Mouse (Mus musculus) kidney, adult 2 months (tissue): ENCODE measurements around the gene Tcam1. TPM values are rescaled to one million over a fixed set of nuclear protein-coding genes. Genes with fewer than 3 reads are reported as not detected.

ENCODE experiments used
- DNase-seq: peaks from one replicate; pipeline ENCODE4 v3.0.0; 2021
- H3K27ac ChIP-seq: fragments of 200-500 bp; 2 replicates; pipeline ENCODE4 v1.5.1; 2012; ENCODE audit warnings: low read depth, low read length, control low read depth, inconsistent platforms; ENCODE audit not compliant: insufficient read depth
- H3K27me3 ChIP-seq: fragments of 200-500 bp; replicated peaks from 2 replicates; pipeline ENCODE4 v1.6.1; 2012; ENCODE audit warnings: mild to moderate bottlenecking, moderate library complexity, low read length, inconsistent platforms; ENCODE audit not compliant: control insufficient read depth, insufficient read depth
- H3K36me3 ChIP-seq: fragments of 200-500 bp; 2 replicates; pipeline ENCODE4 v1.6.1; 2012; ENCODE audit warnings: mild to moderate bottlenecking, moderate library complexity, low read length, inconsistent platforms; ENCODE audit not compliant: control insufficient read depth, insufficient read depth
- H3K4me1 ChIP-seq: fragments of 200-500 bp; 2 replicates; pipeline ENCODE4 v1.6.1; 2011; ENCODE audit warnings: low read length; ENCODE audit not compliant: control insufficient read depth, insufficient read depth
- H3K4me3 ChIP-seq: fragments of 200-500 bp; 2 replicates; pipeline ENCODE4 v1.5.1; 2011; ENCODE audit warnings: mild to moderate bottlenecking, low read depth, low read length, control low read depth; ENCODE audit not compliant: insufficient read depth
- CTCF ChIP-seq: fragments of 200-500 bp; conservative IDR thresholded peaks from 2 replicates; pipeline ENCODE4 v1.5.1; 2011; ENCODE audit warnings: low read depth, mild to moderate bottlenecking, control low read depth, low read length, moderate library complexity, mixed read lengths; ENCODE audit not compliant: insufficient read depth, insufficient read length
- POLR2A ChIP-seq: fragments of 200-500 bp; IDR thresholded peaks from one replicate; pipeline ENCODE4 v1.6.1; 2011; ENCODE audit warnings: low read depth, low read length, control low read depth
- WGBS: fragments of 180-500 bp; shearing (Covaris S2); methylation state at CpG from one replicate; pipeline ENCODE4 v1.1.7; 2018; 5-methylcytosine and 5-hydroxymethylcytosine counted together
- polyA plus RNA-seq: library from polyadenylated mRNA; depleted of rRNA; stranded (reverse); fragments of >200 nt; gene quantifications from 2 replicates; pipeline ENCODE4 v1.2.3, GENCODE M21; 2012

Tcam1 gene
- polyA plus RNA-seq, 1 experiment: 0.02 TPM

- WGBS: 83% methylated on average over 7 of the region's 7 CpGs
- Histone ChIP-seq H3K27me3 (no peaks in the 10 kb centered on the region), H3K36me3 (no peaks in the 10 kb centered on the region), H3K27ac (no peak overlapping the region), H3K4me1 (0 out of 2 replicates have a peak, but pooled peaks cover 3% of the 10 kb centered on the region), H3K4me3 (no peak overlapping the region)
- TF ChIP-seq CTCF (no peak), POLR2A (no peak)
- no peak for DNase-seq
Measured at GRCm38 (mm10) chr11:106317801-106318200, 41.3 kb downstream of the Tcam1 start.

DNA sequence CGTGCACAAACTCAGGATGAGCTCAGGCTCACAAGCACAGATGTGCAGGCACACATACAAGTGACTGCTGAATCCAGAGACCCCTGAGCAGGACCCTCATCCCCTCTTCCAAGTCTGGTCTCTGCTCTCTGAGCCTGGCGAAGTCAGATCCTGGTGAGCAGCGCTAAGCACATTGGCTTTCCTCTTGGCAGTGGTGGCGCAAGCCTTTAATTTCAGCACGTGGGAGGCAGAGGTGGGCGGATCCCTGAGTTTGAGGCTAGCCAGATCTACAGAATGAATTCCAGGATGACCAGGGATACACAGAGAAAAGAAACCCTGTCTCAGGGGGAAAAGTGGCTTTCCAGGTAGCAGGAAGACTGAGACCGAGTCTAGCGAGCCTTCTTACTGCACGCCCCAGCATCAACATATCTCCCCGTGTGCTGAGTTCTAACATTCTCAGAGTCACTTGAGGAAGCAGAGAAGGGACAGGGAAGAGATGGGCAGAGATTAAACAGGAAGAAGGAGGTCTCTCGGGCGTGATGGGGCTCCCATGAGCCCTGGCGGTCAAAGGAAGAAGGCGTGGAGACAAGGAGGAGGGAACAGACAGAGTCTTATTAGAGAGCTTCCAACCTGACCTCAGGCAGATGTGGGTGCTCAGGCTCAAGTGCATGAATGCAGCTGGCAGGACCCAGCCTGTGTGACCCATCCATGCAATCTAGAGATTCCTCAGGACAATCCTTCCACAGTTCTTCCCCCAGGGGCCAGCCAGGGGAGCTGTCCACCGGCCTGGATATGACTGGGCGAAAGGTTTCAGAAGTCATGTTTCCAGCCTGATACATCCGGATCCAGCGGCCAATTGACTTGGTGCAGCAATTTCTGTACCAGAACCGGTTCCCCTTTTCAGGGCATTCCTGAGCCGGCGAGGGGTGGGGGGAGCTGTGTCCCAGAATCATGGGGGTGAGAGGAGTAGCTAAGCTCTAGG is 42.2 kb downstream of the Tcam1 start:
- no peak overlapping the region for H3K4me3 ChIP-seq
- peak; percentile 18 for DNase-seq
- WGBS: 50% methylated on average over 21 of the region's 21 CpGs
- 0 out of 2 replicates have a peak, but pooled peaks cover 3% of the 10 kb centered on the region for H3K4me1 ChIP-seq
- no peaks in the 10 kb centered on the region for H3K27me3 ChIP-seq
- TF ChIP-seq CTCF (no peak), POLR2A (no peak)
- H3K36me3 ChIP-seq: no peaks in the 10 kb centered on the region
- no peak overlapping the region for H3K27ac ChIP-seq

DNA sequence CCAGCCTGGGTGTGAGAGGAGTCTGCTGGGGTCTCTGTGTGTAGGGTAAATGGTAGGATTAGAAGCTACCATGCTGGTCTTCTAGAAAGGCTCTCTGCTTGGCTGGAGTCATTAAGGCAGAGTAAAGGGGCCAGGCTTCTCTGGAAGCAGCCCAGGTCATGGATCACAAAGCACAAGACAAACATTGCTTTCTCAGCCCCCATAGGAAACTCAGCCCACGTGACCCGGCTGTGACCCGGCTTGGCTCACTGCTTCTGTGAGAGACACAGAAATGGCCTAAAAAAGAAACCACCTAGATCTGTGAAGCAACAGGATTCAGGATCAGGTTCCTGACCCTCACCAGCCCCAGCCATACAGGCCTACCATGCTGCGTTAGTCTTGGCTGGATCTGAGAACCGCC is 48.4 kb downstream of the Tcam1 start:
- H3K36me3 ChIP-seq: no peaks in the 10 kb centered on the region
- no peaks in the 10 kb centered on the region for H3K27me3 ChIP-seq
- peak overlapping the region; percentile 11; the same call in 1 of the 2 replicates for H3K27ac ChIP-seq
- TF ChIP-seq CTCF (no peak), POLR2A (no peak)
- peak; percentile 66 for DNase-seq
- WGBS: 23% methylated on average over 5 of the region's 5 CpGs
- H3K4me3 ChIP-seq: no peak overlapping the region
- H3K4me1 ChIP-seq: peaks cover 8% of the 10 kb centered on the region

- TF ChIP-seq POLR2A: no peak
- TF ChIP-seq CTCF: peak; percentile 76
- no peak overlapping the region for H3K27ac ChIP-seq
- no peaks in the 10 kb centered on the region for H3K36me3 ChIP-seq
- H3K4me1 ChIP-seq: peaks cover 8% of the 10 kb centered on the region
- 58% methylated on average over 8 of the region's 8 CpGs for WGBS
- peak; percentile 77 for DNase-seq
- H3K4me3 ChIP-seq: no peak overlapping the region
- H3K27me3 ChIP-seq: no peaks in the 10 kb centered on the region
Measured at GRCm38 (mm10) chr11:106325566-106326206, 49.2 kb downstream of the Tcam1 start.

GRCm38 (mm10) chr11:106326475-106326874 is 50.0 kb downstream of the Tcam1 start:
- no peaks in the 10 kb centered on the region for H3K27me3 ChIP-seq
- H3K36me3 ChIP-seq: no peaks in the 10 kb centered on the region
- TF ChIP-seq CTCF (no peak), POLR2A (no peak)
- DNase-seq: no peak
- no peak overlapping the region for H3K27ac ChIP-seq
- no peak overlapping the region for H3K4me3 ChIP-seq
- 86% methylated on average over 8 of the region's 8 CpGs for WGBS
- H3K4me1 ChIP-seq: peaks cover 8% of the 10 kb centered on the region

GRCm38 (mm10) chr11:106328521-106328920 is 52.0 kb downstream of the Tcam1 start:
- Histone ChIP-seq H3K27ac (no peak overlapping the region), H3K4me1 (peaks cover 8% of the 10 kb centered on the region), H3K27me3 (no peaks in the 10 kb centered on the region), H3K4me3 (no peak overlapping the region), H3K36me3 (no peaks in the 10 kb centered on the region)
- DNase-seq: no peak
- WGBS: 51% methylated on average over 5 of the region's 5 CpGs
- TF ChIP-seq POLR2A (no peak), CTCF (no peak)

- no peak for DNase-seq
- no peak for TF ChIP-seq CTCF
- TF ChIP-seq POLR2A: no peak
- Histone ChIP-seq H3K36me3 (no peaks in the 10 kb centered on the region), H3K27me3 (no peaks in the 10 kb centered on the region), H3K27ac (no peak overlapping the region), H3K4me3 (no peak overlapping the region), H3K4me1 (peaks cover 8% of the 10 kb centered on the region)
- WGBS: 34% methylated on average over 6 of the region's 6 CpGs
Measured at GRCm38 (mm10) chr11:106329128-106329527, 52.7 kb downstream of the Tcam1 start.
